Mouse (Mus musculus) testis, postnatal 14 days (tissue): ENCODE results near the gene Ube4b.

Experiments used
- DNase-seq: peaks from one replicate; pipeline ENCODE4 v3.0.0; 2021; ENCODE audit warnings: low spot score

Gene Ube4b

GRCm38 (mm10) chr4:149304466-149304865, 122.1 kb downstream of the Ube4b start:
- DNase-seq = no peak

GRCm38 (mm10) chr4:149303502-149303901, 123.0 kb downstream of the Ube4b start:
- DNase-seq = no peak

GRCm38 (mm10) chr4:149302751-149303150, 123.8 kb downstream of the Ube4b start:
- DNase-seq = no peak

GRCm38 (mm10) chr4:149302136-149302535, 124.4 kb downstream of the Ube4b start:
- DNase-seq = no peak

GRCm38 (mm10) chr4:149296501-149296900, 130.0 kb downstream of the Ube4b start:
- no peak for DNase-seq

- no peak for DNase-seq
These were observed 133.6 kb downstream of the Ube4b start for GRCm38 (mm10) chr4:149292984-149293383.

GRCm38 (mm10) chr4:149291061-149291460, 135.5 kb downstream of the Ube4b start:
- DNase-seq = no peak

GRCm38 (mm10) chr4:149290157-149290750, 136.3 kb downstream of the Ube4b start:
- no peak for DNase-seq

GRCm38 (mm10) chr4:149286287-149287137, 140.0 kb downstream of the Ube4b start:
- no peak for DNase-seq

GRCm38 (mm10) chr4:149285691-149286090, 140.9 kb downstream of the Ube4b start:
- no peak for DNase-seq

GRCm38 (mm10) chr4:149283018-149283417, 143.5 kb downstream of the Ube4b start:
- no peak for DNase-seq

GRCm38 (mm10) chr4:149282025-149282738, 144.4 kb downstream of the Ube4b start:
- DNase-seq = no peak
